Mouse (Mus musculus) embryonic facial prominence, embryonic 13.5 days (tissue): ENCODE measurements at regions not wholly inside any gene's neighbourhood (a gene's known extent, or its start where the extent isn't known, plus 50 kb on each side); places are given as distances from the start of the nearest gene placed in this dataset.

Experiments
- ATAC-seq: fragments of 200-750 bp; cut with Nextera tagmentation; 2 replicates; pipeline ENCODE4 v1.8.0; 2017; ENCODE audit warnings: low read depth; ENCODE audit not compliant: insufficient number of reproducible peaks, insufficient read depth, low FRiP score, low TSS enrichment
- H3K27ac ChIP-seq: fragments of 300-500 bp; sonication (generic); 2 replicates; pipeline ENCODE4 v1.5.1; 2015; ENCODE audit warnings: moderate library complexity, mild to moderate bottlenecking, inconsistent platforms
- H3K27me3 ChIP-seq: fragments of 300-500 bp; sonication (generic); 2 replicates; pipeline ENCODE4 v1.6.1; 2015; ENCODE audit warnings: mild to moderate bottlenecking, inconsistent platforms
- H3K36me3 ChIP-seq: fragments of 300-500 bp; sonication (generic); 2 replicates; pipeline ENCODE4 v1.6.1; 2015; ENCODE audit warnings: mild to moderate bottlenecking, inconsistent platforms
- H3K4me1 ChIP-seq: fragments of 300-500 bp; sonication (generic); 2 replicates; pipeline ENCODE4 v1.6.1; 2015; ENCODE audit warnings: inconsistent platforms
- H3K4me2 ChIP-seq: fragments of 300-500 bp; sonication (generic); 2 replicates; pipeline ENCODE4 v1.6.1; 2015; ENCODE audit warnings: moderate library complexity, mild to moderate bottlenecking, inconsistent platforms
- H3K4me3 ChIP-seq: fragments of 300-500 bp; sonication (generic); 2 replicates; pipeline ENCODE4 v1.5.1; 2015; ENCODE audit warnings: mild to moderate bottlenecking, inconsistent platforms
- H3K9ac ChIP-seq: fragments of 300-500 bp; sonication (generic); 2 replicates; pipeline ENCODE4 v1.6.1; 2015; ENCODE audit warnings: mild to moderate bottlenecking, inconsistent platforms
- H3K9me3 ChIP-seq: fragments of 300-500 bp; sonication (generic); 2 replicates; pipeline ENCODE4 v1.6.1; 2016; ENCODE audit warnings: inconsistent platforms
- WGBS: fragments of 180-500 bp; shearing (Covaris S2); methylation state at CpG from one replicate; pipeline ENCODE4 v1.1.7; 2015; ENCODE audit warnings: mixed read lengths; 5-methylcytosine and 5-hydroxymethylcytosine counted together

- no peaks in the 10 kb centered on the region for H3K27me3 ChIP-seq
- no peak overlapping the region for H3K9ac ChIP-seq
- H3K27ac ChIP-seq: no peak overlapping the region
- no peak overlapping the region for H3K4me3 ChIP-seq
- ATAC-seq: no peak
- H3K4me1 ChIP-seq: no peaks in the 10 kb centered on the region
- no peak overlapping the region for H3K4me2 ChIP-seq
- H3K36me3 ChIP-seq: no peaks in the 10 kb centered on the region
- H3K9me3 ChIP-seq: no peaks in the 10 kb centered on the region
Measured at GRCm38 (mm10) chr14:17102486-17102885, 283.5 kb upstream of the Rarb start.

GRCm38 (mm10) chr14:17090573-17090937 lies 271.6 kb upstream of the Rarb start:
- 68% methylated on average over 4 of the region's 4 CpGs for WGBS
- no peak overlapping the region for H3K9ac ChIP-seq
- ATAC-seq: no peak

GRCm38 (mm10) chr14:17089640-17090572 lies 270.9 kb upstream of the Rarb start:
- no peak for ATAC-seq
- Histone ChIP-seq H3K9ac (no peak overlapping the region), H3K36me3 (no peaks in the 10 kb centered on the region), H3K4me1 (peaks cover 2% of the 10 kb centered on the region; the same call in 1 of the 2 replicates), H3K27ac (no peak overlapping the region), H3K4me3 (no peak overlapping the region), H3K27me3 (no peaks in the 10 kb centered on the region), H3K9me3 (no peaks in the 10 kb centered on the region), H3K4me2 (no peak overlapping the region)
- WGBS: 51% methylated on average over 3 of the region's 3 CpGs

More at GRCm38 (mm10) chr14:17090573-17090937, 271.6 kb upstream of the Rarb start:
- Histone ChIP-seq H3K4me3 (no peak overlapping the region), H3K27me3 (no peaks in the 10 kb centered on the region), H3K9me3 (no peaks in the 10 kb centered on the region), H3K36me3 (no peaks in the 10 kb centered on the region), H3K4me1 (peaks cover 8% of the 10 kb centered on the region; the same call in 1 of the 2 replicates), H3K4me2 (no peak overlapping the region), H3K27ac (no peak overlapping the region)

GRCm38 (mm10) chr14:17089089-17089634 lies 270.2 kb upstream of the Rarb start:
- no peak overlapping the region for H3K9ac ChIP-seq
- H3K27ac ChIP-seq: no peak overlapping the region
- no peaks in the 10 kb centered on the region for H3K27me3 ChIP-seq
- no peaks in the 10 kb centered on the region for H3K9me3 ChIP-seq
- H3K4me3 ChIP-seq: no peak overlapping the region
- no peak for ATAC-seq
- no peaks in the 10 kb centered on the region for H3K4me1 ChIP-seq
- H3K4me2 ChIP-seq: no peak overlapping the region
- H3K36me3 ChIP-seq: no peaks in the 10 kb centered on the region

GRCm38 (mm10) chr14:17087828-17088227 lies 268.9 kb upstream of the Rarb start:
- no peaks in the 10 kb centered on the region for H3K9me3 ChIP-seq
- no peak overlapping the region for H3K9ac ChIP-seq
- H3K4me1 ChIP-seq: no peaks in the 10 kb centered on the region
- H3K4me3 ChIP-seq: no peak overlapping the region
- no peaks in the 10 kb centered on the region for H3K27me3 ChIP-seq
- no peaks in the 10 kb centered on the region for H3K36me3 ChIP-seq
- H3K4me2 ChIP-seq: no peak overlapping the region
- WGBS: 84% methylated on average over 1 of the region's 1 CpGs
- no peak for ATAC-seq
- H3K27ac ChIP-seq: no peak overlapping the region

GRCm38 (mm10) chr14:17083907-17084306 lies 265.0 kb upstream of the Rarb start:
- no peaks in the 10 kb centered on the region for H3K9me3 ChIP-seq
- no peak overlapping the region for H3K27ac ChIP-seq
- ATAC-seq: no peak
- no peak overlapping the region for H3K9ac ChIP-seq
- no peaks in the 10 kb centered on the region for H3K27me3 ChIP-seq
- 71% methylated on average over 2 of the region's 2 CpGs for WGBS
- 0 out of 2 replicates have a peak, but pooled peaks cover 4% of the 10 kb centered on the region for H3K4me1 ChIP-seq
- no peak overlapping the region for H3K4me2 ChIP-seq
- H3K4me3 ChIP-seq: no peak overlapping the region
- no peaks in the 10 kb centered on the region for H3K36me3 ChIP-seq

GRCm38 (mm10) chr14:17081904-17082303 lies 262.9 kb upstream of the Rarb start:
- Histone ChIP-seq H3K27ac (no peak overlapping the region), H3K9me3 (no peaks in the 10 kb centered on the region), H3K4me3 (no peak overlapping the region), H3K36me3 (no peaks in the 10 kb centered on the region), H3K4me2 (no peak overlapping the region), H3K9ac (no peak overlapping the region), H3K4me1 (0 out of 2 replicates have a peak, but pooled peaks cover 4% of the 10 kb centered on the region), H3K27me3 (no peaks in the 10 kb centered on the region)
- ATAC-seq: no peak
- 40% methylated on average over 2 of the region's 2 CpGs for WGBS

- no peak for ATAC-seq
- Histone ChIP-seq H3K9me3 (no peaks in the 10 kb centered on the region), H3K4me3 (no peak overlapping the region), H3K4me1 (0 out of 2 replicates have a peak, but pooled peaks cover 4% of the 10 kb centered on the region), H3K36me3 (no peaks in the 10 kb centered on the region), H3K9ac (no peak overlapping the region), H3K4me2 (no peak overlapping the region), H3K27ac (no peak overlapping the region), H3K27me3 (no peaks in the 10 kb centered on the region)
- 67% methylated on average over 2 of the region's 2 CpGs for WGBS
Measured at GRCm38 (mm10) chr14:17079513-17079912, 260.6 kb upstream of the Rarb start.

- WGBS: 86% methylated on average over 1 of the region's 1 CpGs
- H3K4me1 ChIP-seq: no peaks in the 10 kb centered on the region
- no peak overlapping the region for H3K4me3 ChIP-seq
- H3K27ac ChIP-seq: no peak overlapping the region
- H3K27me3 ChIP-seq: no peaks in the 10 kb centered on the region
- H3K36me3 ChIP-seq: no peaks in the 10 kb centered on the region
- H3K4me2 ChIP-seq: no peak overlapping the region
- no peak overlapping the region for H3K9ac ChIP-seq
- ATAC-seq: no peak
- no peaks in the 10 kb centered on the region for H3K9me3 ChIP-seq
Measured at GRCm38 (mm10) chr14:17061358-17061757, 242.4 kb upstream of the Rarb start.

- Histone ChIP-seq H3K4me2 (no peak overlapping the region), H3K4me1 (no peaks in the 10 kb centered on the region), H3K27ac (no peak overlapping the region), H3K9me3 (no peaks in the 10 kb centered on the region), H3K4me3 (no peak overlapping the region), H3K27me3 (no peaks in the 10 kb centered on the region), H3K9ac (no peak overlapping the region), H3K36me3 (no peaks in the 10 kb centered on the region)
- ATAC-seq: no peak
- WGBS: 100% methylated on average over 1 of the region's 1 CpGs
Measured at GRCm38 (mm10) chr14:17058438-17058837, 239.5 kb upstream of the Rarb start.

- H3K9me3 ChIP-seq: no peaks in the 10 kb centered on the region
- H3K4me3 ChIP-seq: no peak overlapping the region
- H3K9ac ChIP-seq: no peak overlapping the region
- H3K4me2 ChIP-seq: no peak overlapping the region
- WGBS: 84% methylated on average over 3 of the region's 3 CpGs
- H3K27me3 ChIP-seq: no peaks in the 10 kb centered on the region
- H3K4me1 ChIP-seq: no peaks in the 10 kb centered on the region; the same call in 1 of the 2 replicates
- no peaks in the 10 kb centered on the region for H3K36me3 ChIP-seq
- ATAC-seq: no peak
- H3K27ac ChIP-seq: no peak overlapping the region
Measured at GRCm38 (mm10) chr14:17057355-17057754, 238.4 kb upstream of the Rarb start.

- Histone ChIP-seq H3K9me3 (no peaks in the 10 kb centered on the region), H3K9ac (no peak overlapping the region), H3K4me1 (no peaks in the 10 kb centered on the region; the same call in 1 of the 2 replicates), H3K4me3 (no peak overlapping the region), H3K36me3 (no peaks in the 10 kb centered on the region), H3K4me2 (no peak overlapping the region), H3K27me3 (no peaks in the 10 kb centered on the region), H3K27ac (no peak overlapping the region)
- ATAC-seq: no peak
- WGBS: 73% methylated on average over 1 of the region's 1 CpGs
Measured at GRCm38 (mm10) chr14:17055741-17056140, 236.8 kb upstream of the Rarb start.
